Mouse (Mus musculus) lung, embryonic 15.5 days (tissue): ENCODE measurements around the gene Tmem132c. TPM values are rescaled to one million over a fixed set of nuclear protein-coding genes. Genes with fewer than 3 reads are reported as not detected.

ENCODE experiments used
- ATAC-seq: fragments of 200-750 bp; cut with Nextera tagmentation; 2 replicates; pipeline ENCODE4 v1.8.0; 2017; ENCODE audit warnings: moderate number of reproducible peaks, borderline replicate concordance; ENCODE audit not compliant: low FRiP score, low TSS enrichment; ENCODE audit errors: extremely low read depth
- H3K27ac ChIP-seq: fragments of 300-500 bp; sonication (generic); 2 replicates; pipeline ENCODE4 v1.5.1; 2015; ENCODE audit warnings: moderate library complexity, mild to moderate bottlenecking, inconsistent platforms
- H3K27me3 ChIP-seq: fragments of 300-500 bp; sonication (generic); 2 replicates; pipeline ENCODE4 v1.6.1; 2015; ENCODE audit warnings: inconsistent platforms
- H3K36me3 ChIP-seq: fragments of 300-500 bp; sonication (generic); 2 replicates; pipeline ENCODE4 v1.6.1; 2015; ENCODE audit warnings: inconsistent platforms
- H3K4me1 ChIP-seq: fragments of 300-500 bp; sonication (generic); 2 replicates; pipeline ENCODE4 v1.6.1; 2015; ENCODE audit warnings: inconsistent platforms
- H3K4me2 ChIP-seq: fragments of 300-500 bp; sonication (generic); 2 replicates; pipeline ENCODE4 v1.6.1; 2015; ENCODE audit warnings: inconsistent platforms, mild to moderate bottlenecking, moderate library complexity
- H3K4me3 ChIP-seq: fragments of 300-500 bp; sonication (generic); 2 replicates; pipeline ENCODE4 v1.5.1; 2015; ENCODE audit warnings: mild to moderate bottlenecking, inconsistent platforms
- H3K9ac ChIP-seq: fragments of 300-500 bp; sonication (generic); 2 replicates; pipeline ENCODE4 v1.6.1; 2015; ENCODE audit warnings: inconsistent platforms
- H3K9me3 ChIP-seq: fragments of 300-500 bp; sonication (generic); 2 replicates; pipeline ENCODE4 v1.6.1; 2016; ENCODE audit warnings: inconsistent platforms
- WGBS: fragments of 180-500 bp; shearing (Covaris S2); methylation state at CpG from one replicate; pipeline ENCODE4 v1.1.7; 2015; 5-methylcytosine and 5-hydroxymethylcytosine counted together
- polyA plus RNA-seq: library from polyadenylated mRNA; unstranded; fragments of >200 nt; fragmentation: Nextera tagmentation; extraction: Ambion mirVana; gene quantifications from 2 replicates; pipeline ENCODE4 v1.2.1, GENCODE M21; 2015

Gene Tmem132c
- polyA plus RNA-seq, 1 experiment from 2014 or later, result 18.3 TPM

GRCm38 (mm10) chr5:127311005-127311331 lies 69.4 kb downstream of the Tmem132c start:
- peak overlapping the region; percentile 84 for H3K27ac ChIP-seq
- H3K27me3 ChIP-seq, result no peaks in the 10 kb centered on the region
- H3K9me3 ChIP-seq, result no peaks in the 10 kb centered on the region
- H3K4me2 ChIP-seq, result no peak overlapping the region
- H3K36me3 ChIP-seq, result no peaks in the 10 kb centered on the region
- WGBS, result 41% methylated on average over 2 of the region's 2 CpGs
- peaks cover 16% of the 10 kb centered on the region for H3K4me1 ChIP-seq
- H3K9ac ChIP-seq, result no peak overlapping the region
- H3K4me3 ChIP-seq, result no peak overlapping the region
- ATAC-seq, result peak; percentile 33; the same call in 1 of the 2 replicates

- Histone ChIP-seq H3K36me3 (no peaks in the 10 kb centered on the region), H3K4me1 (peaks cover 16% of the 10 kb centered on the region), H3K9ac (no peak overlapping the region), H3K4me3 (no peak overlapping the region), H3K27me3 (no peaks in the 10 kb centered on the region), H3K4me2 (no peak overlapping the region), H3K27ac (no peak overlapping the region), H3K9me3 (no peaks in the 10 kb centered on the region)
- 77% methylated on average over 2 of the region's 2 CpGs for WGBS
- ATAC-seq, result no peak
Measured at GRCm38 (mm10) chr5:127313634-127314033, 72.0 kb downstream of the Tmem132c start.

GRCm38 (mm10) chr5:127319096-127319779 lies 77.6 kb downstream of the Tmem132c start:
- Histone ChIP-seq H3K9ac (no peak overlapping the region), H3K4me2 (no peak overlapping the region), H3K9me3 (no peaks in the 10 kb centered on the region), H3K36me3 (no peaks in the 10 kb centered on the region), H3K4me3 (no peak overlapping the region), H3K27me3 (no peaks in the 10 kb centered on the region), H3K27ac (peak overlapping the region; percentile 57), H3K4me1 (peaks cover 41% of the 10 kb centered on the region)
- WGBS, result 36% methylated on average over 12 of the region's 12 CpGs
- peak; percentile 74 for ATAC-seq

GRCm38 (mm10) chr5:127324645-127325044 lies 83.0 kb downstream of the Tmem132c start:
- peaks cover 43% of the 10 kb centered on the region for H3K4me1 ChIP-seq
- H3K27me3 ChIP-seq, result no peaks in the 10 kb centered on the region
- no peaks in the 10 kb centered on the region for H3K9me3 ChIP-seq
- 0 out of 2 replicates have a peak, but pooled peaks have one; percentile 3 for ATAC-seq
- H3K36me3 ChIP-seq, result no peaks in the 10 kb centered on the region
- H3K4me2 ChIP-seq, result no peak overlapping the region
- no peak overlapping the region for H3K4me3 ChIP-seq
- H3K9ac ChIP-seq, result no peak overlapping the region
- H3K27ac ChIP-seq, result peak overlapping the region; percentile 80; the same call in 1 of the 2 replicates
- WGBS, result 34% methylated on average over 2 of the region's 2 CpGs

GRCm38 (mm10) chr5:127336048-127336907 lies 94.7 kb downstream of the Tmem132c start:
- ATAC-seq, result peak; percentile 85
- no peaks in the 10 kb centered on the region for H3K9me3 ChIP-seq
- H3K9ac ChIP-seq, result no peak overlapping the region
- H3K4me2 ChIP-seq, result peak overlapping the region; percentile 30
- peak overlapping the region; percentile 70 for H3K27ac ChIP-seq
- H3K4me1 ChIP-seq, result peaks cover 46% of the 10 kb centered on the region
- H3K27me3 ChIP-seq, result no peaks in the 10 kb centered on the region
- no peaks in the 10 kb centered on the region for H3K36me3 ChIP-seq
- no peak overlapping the region for H3K4me3 ChIP-seq
- 3% methylated on average over 15 of the region's 15 CpGs for WGBS

- Histone ChIP-seq H3K36me3 (no peaks in the 10 kb centered on the region), H3K4me1 (peaks cover 46% of the 10 kb centered on the region), H3K27ac (peak overlapping the region; percentile 58), H3K27me3 (no peaks in the 10 kb centered on the region), H3K9me3 (no peaks in the 10 kb centered on the region), H3K4me2 (peak overlapping the region; percentile 30), H3K9ac (no peak overlapping the region), H3K4me3 (no peak overlapping the region)
- no peak for ATAC-seq
- WGBS, result 30% methylated on average over 5 of the region's 5 CpGs
Measured at GRCm38 (mm10) chr5:127336908-127337265, 95.3 kb downstream of the Tmem132c start.

- Histone ChIP-seq H3K9ac (no peak overlapping the region), H3K27ac (peak overlapping the region; percentile 54), H3K4me1 (peaks cover 46% of the 10 kb centered on the region), H3K27me3 (no peaks in the 10 kb centered on the region), H3K9me3 (no peaks in the 10 kb centered on the region), H3K4me2 (no peak overlapping the region), H3K36me3 (no peaks in the 10 kb centered on the region), H3K4me3 (no peak overlapping the region)
- WGBS, result 24% methylated on average over 5 of the region's 5 CpGs
- no peak for ATAC-seq
Measured at GRCm38 (mm10) chr5:127339016-127339435, 97.4 kb downstream of the Tmem132c start.

- peaks cover 35% of the 10 kb centered on the region for H3K4me1 ChIP-seq
- no peaks in the 10 kb centered on the region for H3K9me3 ChIP-seq
- H3K36me3 ChIP-seq, result no peaks in the 10 kb centered on the region
- H3K9ac ChIP-seq, result no peak overlapping the region
- no peak overlapping the region for H3K27ac ChIP-seq
- no peaks in the 10 kb centered on the region for H3K27me3 ChIP-seq
- no peak for ATAC-seq
- 18% methylated on average over 3 of the region's 3 CpGs for WGBS
- no peak overlapping the region for H3K4me2 ChIP-seq
- no peak overlapping the region for H3K4me3 ChIP-seq
Measured at GRCm38 (mm10) chr5:127341158-127341557, 99.5 kb downstream of the Tmem132c start.

GRCm38 (mm10) chr5:127344721-127345120 lies 103.1 kb downstream of the Tmem132c start:
- Histone ChIP-seq H3K4me1 (peaks cover 18% of the 10 kb centered on the region), H3K27me3 (no peaks in the 10 kb centered on the region), H3K36me3 (no peaks in the 10 kb centered on the region), H3K9me3 (no peaks in the 10 kb centered on the region), H3K4me2 (no peak overlapping the region), H3K9ac (no peak overlapping the region), H3K27ac (no peak overlapping the region), H3K4me3 (no peak overlapping the region)
- ATAC-seq, result no peak
- 46% methylated on average over 2 of the region's 2 CpGs for whole genome bisulfite sequencing

GRCm38 (mm10) chr5:127346364-127346763 lies 104.8 kb downstream of the Tmem132c start:
- no peak overlapping the region for H3K27ac ChIP-seq
- H3K4me1 ChIP-seq, result peaks cover 10% of the 10 kb centered on the region
- WGBS, result 75% methylated on average over 2 of the region's 2 CpGs
- no peak overlapping the region for H3K4me3 ChIP-seq
- ATAC-seq, result peak; percentile 27; the same call in 1 of the 2 replicates
- no peak overlapping the region for H3K9ac ChIP-seq
- H3K9me3 ChIP-seq, result no peaks in the 10 kb centered on the region
- no peaks in the 10 kb centered on the region for H3K36me3 ChIP-seq
- H3K4me2 ChIP-seq, result no peak overlapping the region
- H3K27me3 ChIP-seq, result no peaks in the 10 kb centered on the region

- H3K27me3 ChIP-seq, result no peaks in the 10 kb centered on the region
- 56% methylated on average over 12 of the region's 12 CpGs for WGBS
- no peak overlapping the region for H3K27ac ChIP-seq
- H3K4me1 ChIP-seq, result peaks cover 10% of the 10 kb centered on the region
- no peak overlapping the region for H3K4me2 ChIP-seq
- no peak overlapping the region for H3K4me3 ChIP-seq
- ATAC-seq, result no peak
- H3K9me3 ChIP-seq, result no peaks in the 10 kb centered on the region
- H3K9ac ChIP-seq, result no peak overlapping the region
- H3K36me3 ChIP-seq, result no peaks in the 10 kb centered on the region
Measured at GRCm38 (mm10) chr5:127347053-127347748, 105.6 kb downstream of the Tmem132c start.
